Mouse (Mus musculus): ENCODE data around the gene Prune1. TPM values are rescaled to one million over a fixed set of nuclear protein-coding genes. Genes with fewer than 3 reads are reported as not detected.

Gene Prune1
- polyA plus RNA-seq (2012; rRNA removed): 21.5 and 27.0 TPM in 2 replicates

DNA sequence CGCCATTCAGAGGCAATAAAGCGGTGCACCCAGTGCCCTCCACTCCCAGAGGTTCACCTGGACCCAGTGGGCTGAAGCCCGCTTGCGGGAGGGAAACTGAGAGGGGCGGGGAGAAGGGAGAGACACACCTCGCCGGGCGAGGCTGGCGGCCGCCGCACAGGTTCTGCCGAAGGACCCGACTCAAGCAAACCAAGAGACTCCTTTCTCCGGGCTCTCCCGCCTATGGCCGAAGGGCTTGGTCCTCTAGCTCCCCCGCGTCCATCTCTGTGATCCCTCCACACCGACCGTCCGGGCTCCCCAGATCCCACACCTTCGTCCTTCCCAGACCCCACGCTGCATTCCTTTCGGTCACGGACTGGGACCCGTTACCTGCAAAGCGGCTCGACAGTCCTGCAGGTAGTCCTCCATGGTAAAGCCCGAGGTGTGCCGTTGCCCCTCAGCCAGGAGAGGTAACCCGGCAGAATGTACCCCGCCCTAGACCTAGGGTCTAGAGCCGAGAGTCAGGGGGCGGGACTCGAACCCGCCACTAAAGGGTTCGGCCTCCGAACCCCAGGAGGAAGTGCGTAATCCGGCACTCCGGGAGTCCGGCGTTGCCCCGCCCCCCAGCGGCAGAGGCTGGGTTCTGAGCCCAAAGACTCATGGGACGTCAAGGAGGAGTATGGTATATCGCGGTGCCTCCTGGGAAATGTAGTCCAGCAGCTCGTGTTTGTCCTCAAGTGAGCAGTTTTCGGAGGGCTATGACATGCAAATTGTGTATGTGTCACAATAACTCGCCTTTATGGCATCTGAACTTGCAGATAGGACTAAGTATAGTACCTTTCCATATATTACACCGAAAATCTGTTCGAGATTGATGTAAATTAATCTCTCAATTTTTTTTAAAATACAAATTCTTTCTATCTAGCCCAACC is at the start of gene Prune1, which contains the start of gene Mindy1:
TSS of gene Prune1 (minus strand) at position 861 of the 911 bp plus-strand sequence.
TSS of gene Mindy1 (plus strand) at position 130 of the 911 bp plus-strand sequence.

GRCm38 (mm10) chr3:95314486-95315093 is 32.7 kb upstream of the Prune1 start, which contains the start of gene Cers2:
TSS of gene Cers2 (plus strand) at chr3:95314791.

GRCm38 (mm10) chr3:95307100-95307499 is 25.2 kb upstream of the Prune1 start, which contains the start of gene Anxa9:
TSS of gene Anxa9 (minus strand) at chr3:95307176.

GRCm38 (mm10) chr3:95250783-95251424 is 31.0 kb downstream of the Prune1 start, which contains the start of gene Bnipl:
TSS of gene Bnipl (minus strand) at chr3:95251193.

DNA sequence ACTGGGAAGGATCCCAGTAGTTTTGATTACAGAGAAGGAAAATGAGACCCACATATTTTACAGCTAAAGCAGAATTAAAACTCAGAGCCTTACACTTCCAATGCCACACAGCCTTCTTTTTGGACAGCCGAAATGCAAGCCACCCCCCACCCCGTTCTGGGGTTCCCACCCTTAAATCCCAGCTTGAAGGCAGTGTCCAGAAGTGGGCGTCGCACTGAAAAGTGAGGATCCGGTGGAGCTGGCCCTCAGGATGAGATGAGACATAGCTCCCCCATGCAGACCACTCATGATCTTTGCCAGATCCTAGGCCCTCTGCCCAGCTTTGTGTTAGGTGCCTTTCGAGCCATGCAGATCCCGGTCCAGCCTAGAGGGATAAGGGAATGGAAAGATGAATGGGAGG is 40.4 kb downstream of the Prune1 start, which contains the start of gene Gm128:
TSS of gene Gm128 (minus strand) at position 101 of the 400 bp plus-strand sequence.

GRCm38 (mm10) chr3:95231298-95232221 is 50.3 kb downstream of the Prune1 start, which contains the start of gene Mllt11:
TSS of gene Mllt11 (minus strand) at chr3:95232171.

GRCm38 (mm10) chr3:95228148-95228893 is 53.6 kb downstream of the Prune1 start, which contains the start of gene Cdc42se1:
TSS of gene Cdc42se1 (plus strand) at chr3:95228732.

DNA sequence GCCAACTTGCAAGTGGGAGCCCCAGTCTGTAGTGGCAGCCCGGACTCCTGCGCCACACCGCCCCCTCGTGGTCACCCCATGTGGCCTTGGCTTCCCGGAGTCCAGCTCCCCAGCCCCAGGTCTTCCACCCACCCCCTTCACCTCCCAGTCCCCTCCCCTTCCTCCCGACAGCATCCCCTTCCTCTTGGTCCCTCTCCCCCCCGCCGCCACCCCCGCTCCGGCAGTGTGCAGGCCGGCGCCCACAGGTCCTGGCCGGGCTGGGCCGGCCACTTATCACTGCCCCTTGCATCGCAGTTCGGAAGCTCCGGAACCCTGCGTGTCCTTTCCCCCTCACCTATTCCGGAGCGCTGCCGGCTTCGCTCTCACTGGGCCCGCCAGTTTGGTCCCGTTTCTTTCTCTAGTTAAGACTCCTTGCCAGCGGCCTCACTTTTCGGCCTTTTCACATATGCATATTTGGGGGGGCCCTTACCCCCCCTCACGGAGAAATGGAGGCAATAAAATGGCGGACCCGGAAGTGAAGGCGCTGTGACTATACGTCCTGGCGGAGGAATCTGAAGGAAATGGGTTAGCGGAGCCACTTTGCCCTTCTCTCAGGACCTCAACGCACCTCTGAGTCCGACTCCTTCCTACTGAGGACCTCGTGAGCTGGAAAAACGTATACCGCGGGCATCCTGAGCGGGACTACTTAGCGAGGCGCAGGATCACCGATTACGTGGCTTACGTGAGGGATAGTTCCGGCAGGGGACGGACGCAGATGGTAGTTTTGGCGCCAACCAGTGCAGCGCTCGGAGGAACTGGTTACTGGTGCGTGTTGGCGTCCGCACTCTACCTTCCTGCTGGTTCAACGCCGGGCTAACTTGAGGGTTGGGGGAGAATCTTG is 64.4 kb downstream of the Prune1 start, which contains the start of gene Gabpb2:
TSS of gene Gabpb2 (minus strand) at position 662 of the 880 bp plus-strand sequence.

Other genes starting within 250 kb of the Prune1 start
- 182 and 241 TPM in 2 replicates for gene Psmd4, start 239.5 kb downstream of the Prune1 start, polyA plus RNA-seq (2012; rRNA removed)
- gene Pip5k1a, start 175.1 kb downstream of the Prune1 start, polyA plus RNA-seq (2012; rRNA removed): 21.6 and 26.0 TPM in 2 replicates
- 109 and 113 TPM in 2 replicates for gene Vps72, start 171.1 kb downstream of the Prune1 start, polyA plus RNA-seq (2012; rRNA removed)
- 0.54 and 0.90 TPM in 2 replicates for gene Tmod4, start 157.6 kb downstream of the Prune1 start, polyA plus RNA-seq (2012; rRNA removed)
- 27.2 and 45.0 TPM in 2 replicates for gene Scnm1, start 148.1 kb downstream of the Prune1 start, polyA plus RNA-seq (2012; rRNA removed)
- 5.7 and 5.8 TPM in 2 replicates for gene Lysmd1, start 148.0 kb downstream of the Prune1 start, polyA plus RNA-seq (2012; rRNA removed)
- 9.1 and 13.7 TPM in 2 replicates for gene Tnfaip8l2, start 139.7 kb downstream of the Prune1 start, polyA plus RNA-seq (2012; rRNA removed)
- 45.0 and 53.2 TPM in 2 replicates for gene Sema6c, start 121.6 kb downstream of the Prune1 start, polyA plus RNA-seq (2012; rRNA removed)
- gene Gabpb2, start 64.2 kb downstream of the Prune1 start, polyA plus RNA-seq (2012; rRNA removed): 8.6 and 10.3 TPM in 2 replicates
- 36.7 and 47.9 TPM in 2 replicates for gene Cdc42se1, start 53.3 kb downstream of the Prune1 start, polyA plus RNA-seq (2012; rRNA removed)
- gene Mllt11, start 49.9 kb downstream of the Prune1 start, polyA plus RNA-seq (2012; rRNA removed): 12.2 and 17.0 TPM in 2 replicates
- gene Gm128, start 40.5 kb downstream of the Prune1 start, polyA plus RNA-seq (2012; rRNA removed): 0.68 and 1.1 TPM in 2 replicates
- gene Bnipl, start 30.9 kb downstream of the Prune1 start, polyA plus RNA-seq (2012; rRNA removed): 3.2 and 4.9 TPM in 2 replicates
- 164 and 221 TPM in 2 replicates for gene Mindy1, start 731 bp downstream of the Prune1 start, polyA plus RNA-seq (2012; rRNA removed)
- gene Anxa9, start 25.1 kb upstream of the Prune1 start, polyA plus RNA-seq (2012; rRNA removed): 2.6 and 3.0 TPM in 2 replicates
- gene Cers2, start 32.7 kb upstream of the Prune1 start, polyA plus RNA-seq (2012; rRNA removed): 71.0 and 104 TPM in 2 replicates
- 14.4 and 18.9 TPM in 2 replicates for gene Setdb1, start 75.1 kb upstream of the Prune1 start, polyA plus RNA-seq (2012; rRNA removed)
- not detected in 2 replicates for gene 4930558C23Rik, start 120.8 kb upstream of the Prune1 start, polyA plus RNA-seq (2012; rRNA removed)
- 49.7 and 68.6 TPM in 2 replicates for gene Arnt, start 152.3 kb upstream of the Prune1 start, polyA plus RNA-seq (2012; rRNA removed)
- gene Ctsk, start 217.2 kb upstream of the Prune1 start, polyA plus RNA-seq (2012; rRNA removed): 7.2 and 9.2 TPM in 2 replicates
- 10.3 and 10.5 TPM in 2 replicates for gene Ctss, start 244.7 kb upstream of the Prune1 start, polyA plus RNA-seq (2012; rRNA removed)